Mouse (Mus musculus) kidney, adult 8-10 months (tissue): ENCODE measurements around the gene Matn3.
A peak's percentile ranks its signal among the peaks of the same experiment; 100 is the strongest.
"Not testable (repeated sequence)": the region's sequence is repeated elsewhere in the genome, so short reads cannot be mapped to it uniquely, and the experiment has no call there.

Source experiments
- DNase-seq, 2 experiments: peaks; one replicate each; pipeline ENCODE4 v3.0.0; 2022

The Matn3 gene

DNA sequence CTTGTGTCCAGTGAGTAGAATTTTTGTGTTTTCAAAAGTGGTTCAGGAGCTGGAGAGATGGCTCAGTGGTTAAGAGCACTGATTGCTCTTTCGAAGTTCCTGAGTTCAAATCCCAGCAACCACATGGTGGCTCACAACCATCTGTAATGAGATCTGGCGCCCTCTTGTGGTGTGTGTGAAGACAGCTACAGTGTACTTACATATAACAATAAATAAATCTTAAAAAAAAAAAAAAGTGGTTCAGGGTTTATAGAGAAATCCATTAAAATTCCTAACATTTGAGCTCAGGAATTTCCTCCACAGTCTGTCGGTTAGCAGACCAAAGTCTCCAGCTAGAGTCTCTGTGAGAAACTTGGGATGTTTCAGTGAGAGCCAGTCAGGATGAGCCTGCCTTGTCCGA, 11.5 kb upstream of the Matn3 start:
- not testable (repeated sequence) for DNase-seq

DNA sequence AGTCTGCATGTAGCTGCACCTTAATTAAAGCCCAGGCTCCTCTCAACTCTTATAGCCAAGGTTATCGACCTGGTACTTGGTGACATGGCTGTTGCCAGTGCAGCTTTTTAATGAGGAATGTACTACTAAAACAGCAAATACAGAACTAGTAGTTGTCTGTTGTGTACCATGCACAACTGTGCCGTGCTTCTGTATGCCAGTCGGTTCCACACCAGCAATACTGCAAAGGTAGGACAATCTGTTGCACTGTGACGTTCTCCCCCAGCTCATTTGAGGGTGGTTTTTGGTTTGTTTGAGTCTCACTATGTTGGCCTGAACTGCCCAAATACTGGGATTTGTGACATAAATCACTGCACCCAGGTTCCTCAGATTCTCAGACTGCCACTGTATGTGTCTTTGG, 8.2 kb upstream of the Matn3 start:
- DNase-seq: no peak

- no peak for DNase-seq
Measured at GRCm38 (mm10) chr12:8940011-8941005, 7.4 kb upstream of the Matn3 start.

- no peak for DNase-seq
Measured at GRCm38 (mm10) chr12:8941131-8941615, 6.6 kb upstream of the Matn3 start.

DNA sequence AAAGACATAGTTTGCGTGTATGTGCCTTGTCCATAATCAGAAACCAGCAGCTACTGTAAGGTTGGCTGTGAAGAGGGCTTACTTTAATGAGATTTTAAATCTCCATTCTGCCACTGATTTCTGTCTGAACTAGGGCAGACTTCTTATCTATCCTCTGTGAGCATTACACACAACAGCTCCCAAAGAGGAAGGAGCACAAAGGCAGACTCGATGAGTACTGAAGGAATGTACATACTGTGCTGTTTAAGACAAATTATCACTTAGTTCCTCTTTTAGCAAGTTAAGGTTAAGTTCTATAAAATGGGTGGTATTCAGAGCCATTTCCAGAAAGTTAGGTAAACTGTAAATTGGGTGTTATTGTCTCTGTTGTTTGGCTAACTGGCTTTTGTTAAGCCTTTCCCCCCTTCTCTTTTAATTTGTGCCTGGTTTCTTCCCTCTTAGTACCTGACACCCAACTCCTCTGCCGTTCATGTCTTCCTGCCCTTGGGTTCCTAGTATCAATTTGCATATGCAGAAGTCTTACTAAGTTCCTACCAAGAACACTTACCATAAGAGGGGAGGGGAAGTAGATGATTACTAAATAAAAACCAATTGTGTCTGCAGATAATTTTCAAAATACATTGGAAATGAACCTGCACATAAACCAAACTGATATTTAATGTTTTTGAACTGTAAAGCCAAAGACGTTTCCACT, 5.9 kb upstream of the Matn3 start:
- no peak for DNase-seq

GRCm38 (mm10) chr12:8947163-8947562, 566 bp upstream of the Matn3 start:
- DNase-seq: no peak

DNA sequence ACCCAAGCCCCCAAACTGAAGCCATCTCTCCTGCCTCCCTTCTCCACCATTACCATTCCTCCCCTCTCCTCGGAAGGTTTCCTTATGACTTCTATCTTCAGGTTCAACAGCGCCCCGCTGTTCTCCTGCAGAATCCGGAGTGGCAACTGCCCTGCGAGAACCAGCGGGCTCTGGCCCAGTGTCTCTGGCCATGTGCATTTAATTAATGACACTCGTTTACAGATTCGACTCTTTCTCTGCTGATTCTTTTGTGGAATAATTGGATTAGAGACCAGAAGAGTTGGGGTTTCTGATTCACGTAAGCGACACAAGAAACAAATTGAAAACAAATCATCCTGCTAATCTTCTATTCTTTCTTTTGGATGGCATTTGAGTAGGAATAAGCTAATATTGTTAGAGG, 5.4 kb downstream of the Matn3 start:
- no peak for DNase-seq

GRCm38 (mm10) chr12:8954161-8954561, 6.4 kb downstream of the Matn3 start:
- DNase-seq: no peak

GRCm38 (mm10) chr12:8961607-8962316, 14.0 kb downstream of the Matn3 start:
- DNase-seq: peak; percentile 16 to 46

DNA sequence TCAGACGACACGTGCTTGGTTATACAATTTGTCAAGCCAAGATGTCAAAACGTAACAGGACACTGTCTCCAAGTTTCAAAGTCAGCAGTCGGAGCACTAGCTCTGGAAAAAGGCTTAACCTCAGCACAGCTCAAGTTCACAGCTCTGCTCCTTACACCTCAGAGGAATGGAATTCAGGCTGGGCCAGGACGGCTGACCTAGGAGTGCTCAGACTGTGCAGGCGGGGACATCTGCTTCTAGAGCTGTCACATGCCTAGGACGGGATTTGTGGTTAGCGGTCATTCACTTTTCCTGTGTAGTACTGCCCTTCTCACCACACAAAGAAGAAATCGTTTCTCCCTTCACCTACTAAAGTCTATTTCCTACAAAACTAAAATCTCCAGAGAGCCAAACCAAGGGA, 22.1 kb downstream of the Matn3 start:
- DNase-seq: peak; percentile 49 to 63

DNA sequence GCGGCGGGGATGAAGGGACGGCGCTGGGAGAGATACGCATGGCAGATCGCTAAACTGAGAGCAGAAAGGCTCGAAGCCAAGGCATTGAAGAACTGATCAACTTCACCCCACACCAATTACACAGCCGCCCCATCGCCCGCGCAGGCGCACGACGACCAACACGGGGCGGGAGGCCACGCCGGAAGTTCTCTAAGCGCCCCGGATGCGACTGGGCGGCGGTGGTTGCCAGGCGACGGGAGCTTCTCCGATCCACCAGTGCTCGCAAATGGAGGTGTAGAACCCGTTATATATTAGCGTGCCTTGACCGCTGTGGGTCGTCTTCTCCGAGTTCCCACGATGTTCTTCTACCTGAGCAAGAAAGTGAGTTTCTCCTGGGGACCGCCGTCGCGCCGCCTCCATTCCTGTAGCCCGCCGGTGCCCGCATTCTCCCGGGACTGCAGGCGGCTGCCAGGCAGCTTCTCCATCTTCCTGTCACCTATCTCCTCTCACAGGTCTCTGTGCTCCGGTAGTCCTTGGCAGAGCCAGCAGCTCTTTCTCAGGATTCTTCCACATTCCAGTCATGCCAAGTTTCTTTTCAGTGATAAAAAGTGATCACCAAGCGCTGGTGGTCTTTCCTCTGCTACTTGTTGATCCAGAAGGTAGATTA, 26.2 kb downstream of the Matn3 start, which contains the start of gene Wdr35:
TSS of gene Wdr35 (plus strand) at position 73 of the 646 bp plus-strand sequence.
- peak; percentile 88 for DNase-seq

GRCm38 (mm10) chr12:8975076-8975475, 27.3 kb downstream of the Matn3 start:
- no peak for DNase-seq

DNA sequence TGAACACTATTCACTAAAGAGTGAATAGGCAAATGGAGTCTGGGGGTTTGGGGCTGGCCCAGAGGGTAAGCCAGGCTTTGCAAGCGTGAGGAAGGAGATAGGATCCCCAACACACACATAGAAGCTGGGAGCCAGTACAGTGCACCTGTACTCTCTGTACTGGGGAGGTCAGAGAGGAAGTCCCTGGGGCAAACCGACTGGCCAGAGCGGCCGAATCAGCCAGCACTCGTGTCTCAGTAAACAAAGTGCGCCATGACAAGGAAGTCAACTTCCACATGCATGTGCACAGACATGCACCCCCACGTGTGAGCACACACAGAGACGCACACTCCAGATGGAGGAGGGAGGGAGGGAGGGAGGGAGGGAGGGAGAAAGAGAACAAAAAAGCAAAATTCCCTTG, 45.5 kb downstream of the Matn3 start:
- DNase-seq: no peak

DNA sequence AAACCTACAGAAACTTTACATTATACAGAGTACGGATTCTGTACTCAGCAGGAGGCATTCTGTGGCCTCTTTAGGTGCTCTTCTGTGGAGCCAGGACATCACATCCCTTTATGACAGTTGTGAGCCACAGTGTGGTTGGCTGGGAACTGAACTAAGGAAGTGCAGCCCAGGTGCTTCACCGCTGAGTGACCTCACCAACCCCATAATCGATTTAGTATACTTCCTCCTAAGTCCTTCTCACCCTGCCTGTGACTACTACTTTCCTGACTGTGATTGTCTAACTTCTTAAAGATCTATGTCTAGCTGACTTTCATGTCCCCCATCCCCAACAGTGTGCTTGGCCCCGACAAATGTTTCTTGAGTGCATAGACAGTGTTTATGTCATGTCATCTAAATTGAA, 50.6 kb downstream of the Matn3 start:
- no peak for DNase-seq

DNA sequence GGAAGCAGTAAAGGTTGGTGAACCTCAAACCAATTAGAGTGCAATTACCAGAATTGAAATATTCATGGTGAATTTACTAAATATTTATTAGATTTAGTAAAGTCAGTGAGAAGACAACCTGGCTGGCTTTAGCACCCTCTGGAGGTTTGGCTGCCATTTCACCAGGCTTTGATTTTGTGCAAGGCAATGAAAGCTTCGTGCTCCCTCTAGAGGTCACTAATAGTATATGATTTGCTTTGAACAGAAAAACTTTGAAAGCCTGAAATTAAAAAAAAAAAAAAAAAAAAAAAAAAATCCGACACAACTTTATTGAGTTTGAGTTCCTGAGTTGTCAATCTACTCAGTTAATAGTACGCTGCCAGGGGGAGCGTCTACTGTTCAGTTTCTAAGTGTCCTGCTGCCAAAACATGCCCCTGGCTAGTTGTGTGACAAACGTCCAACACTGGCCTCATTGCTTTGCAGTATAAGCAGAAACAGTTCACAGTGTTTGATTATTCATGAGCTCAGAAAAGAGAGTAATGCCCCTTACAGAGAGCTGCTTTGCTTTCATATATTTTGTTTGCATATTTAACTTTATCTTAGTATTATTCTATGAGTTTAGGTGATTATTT, 54.4 kb downstream of the Matn3 start:
- DNase-seq: peak; percentile 54 to 60

DNA sequence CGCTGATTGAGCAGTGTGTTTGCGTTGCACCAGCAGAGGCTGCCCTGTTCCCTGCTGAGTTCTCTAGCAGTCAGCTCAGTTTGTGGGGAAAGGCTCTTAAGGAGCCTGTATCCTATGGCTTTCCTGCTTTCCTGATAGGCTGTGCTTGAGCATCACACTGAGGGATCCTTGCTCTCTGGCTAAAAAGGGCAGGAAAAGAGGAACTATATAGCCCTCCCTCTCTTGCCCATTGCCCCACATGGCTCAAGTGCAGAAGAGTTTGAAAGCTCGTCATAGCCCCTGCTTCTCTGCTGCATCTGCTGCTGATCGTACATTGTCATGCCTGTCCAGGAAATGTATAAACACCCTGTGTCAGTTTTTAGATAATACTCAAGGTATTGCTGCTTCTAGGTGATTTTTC, 59.4 kb downstream of the Matn3 start:
- no peak for DNase-seq

- DNase-seq: no peak
Measured at GRCm38 (mm10) chr12:9007811-9008210, 60.1 kb downstream of the Matn3 start.

DNA sequence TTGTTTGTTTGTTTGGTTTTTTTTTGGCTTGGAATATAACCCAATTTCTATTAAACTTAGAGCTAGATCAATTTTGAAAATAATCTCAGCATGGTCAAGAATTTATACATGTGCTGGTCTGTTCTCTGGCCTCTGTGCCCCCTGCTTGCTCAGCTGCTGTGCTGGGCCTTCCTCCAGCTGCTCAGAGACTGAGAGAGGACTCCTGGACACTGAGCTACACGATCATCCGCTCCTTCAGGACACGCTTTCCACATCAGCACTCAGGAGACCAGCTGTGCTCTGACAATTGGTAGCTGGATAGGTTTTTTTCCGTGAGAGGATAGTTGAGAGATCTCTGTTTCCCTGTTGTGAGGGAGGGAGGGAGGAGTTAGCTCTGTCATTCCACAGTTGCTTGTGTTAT, 62.6 kb downstream of the Matn3 start:
- DNase-seq: no peak

GRCm38 (mm10) chr12:9016376-9016775, 68.6 kb downstream of the Matn3 start:
- no peak for DNase-seq

- no peak for DNase-seq
Measured at GRCm38 (mm10) chr12:9020431-9020830, 72.7 kb downstream of the Matn3 start.

DNA sequence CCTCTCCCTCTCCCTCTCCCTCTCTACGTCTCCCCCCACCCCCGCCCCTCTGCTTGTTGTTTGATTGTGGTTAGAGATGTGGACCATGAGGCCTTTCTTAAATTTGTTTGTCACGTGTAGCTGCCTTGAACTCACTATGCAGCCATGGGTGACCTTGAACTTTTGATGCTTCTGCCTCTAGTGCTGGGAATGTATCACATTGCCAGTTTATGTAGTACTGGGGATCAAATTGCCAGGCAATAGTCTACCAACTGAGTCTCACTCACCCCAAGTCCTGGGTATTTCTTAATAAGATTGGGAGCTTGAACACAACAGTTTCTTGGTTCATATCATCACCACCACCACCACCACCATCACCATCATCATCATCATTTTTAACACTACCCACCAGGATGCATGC, 73.3 kb downstream of the Matn3 start:
- no peak for DNase-seq
